29 mouse cellular contexts compared by ENCODE assay signal in genomic region chr4:72574946-72575345, GRCm38 (mm10).
"Had no signal": no experiment of that assay in that cellular context is flagged by ENCODE, and none has a peak within 500 bp of the region (broad histone marks: within the 10 kb centered on the region; RNA-seq: fewer than 3 reads in every experiment).

No protein-coding gene starts in this region.

- H3K4me2 ChIP-seq: embryonic facial prominence, embryonic 12.5 days; embryonic facial prominence, embryonic 13.5 days; embryonic facial prominence, embryonic 15.5 days; forebrain, embryonic 12.5 days; forebrain, embryonic 13.5 days; forebrain, embryonic 15.5 days had no signal

- H3K4me1 ChIP-seq: embryonic facial prominence, embryonic 10.5 days; embryonic facial prominence, embryonic 12.5 days; embryonic facial prominence, embryonic 13.5 days; forebrain, embryonic 12.5 days; forebrain, embryonic 13.5 days; forebrain, embryonic 15.5 days; heart, embryonic 10.5 days had no signal

- H3K27ac ChIP-seq: embryonic facial prominence, embryonic 10.5 days; embryonic facial prominence, embryonic 12.5 days; embryonic facial prominence, embryonic 13.5 days; embryonic facial prominence, embryonic 15.5 days; forebrain, embryonic 12.5 days; forebrain, embryonic 13.5 days; forebrain, embryonic 15.5 days; gastrocnemius, adult 2 months; heart, adult 2 months; heart, embryonic 10.5 days had no signal

- H3K9ac ChIP-seq: embryonic facial prominence, embryonic 12.5 days; embryonic facial prominence, embryonic 13.5 days; embryonic facial prominence, embryonic 15.5 days; forebrain, embryonic 12.5 days; forebrain, embryonic 13.5 days; forebrain, embryonic 15.5 days; forebrain, postnatal 0 days had no signal

- ATAC-seq: forebrain, embryonic 13.5 days; forebrain, embryonic 14.5 days; forebrain, embryonic 15.5 days; forebrain, embryonic 16.5 days; forebrain, postnatal 0 days had no signal

- H3K27me3 ChIP-seq: embryonic facial prominence, embryonic 12.5 days; embryonic facial prominence, embryonic 13.5 days; embryonic facial prominence, embryonic 15.5 days; forebrain, embryonic 12.5 days; forebrain, embryonic 13.5 days; forebrain, embryonic 15.5 days had no signal

- H3K9me3 ChIP-seq: embryonic facial prominence, embryonic 10.5 days; embryonic facial prominence, embryonic 12.5 days; embryonic facial prominence, embryonic 13.5 days; embryonic facial prominence, embryonic 15.5 days; forebrain, embryonic 12.5 days; forebrain, embryonic 13.5 days; forebrain, embryonic 15.5 days; heart, embryonic 10.5 days had no signal

- H3K36me3 ChIP-seq: embryonic facial prominence, embryonic 10.5 days; embryonic facial prominence, embryonic 12.5 days; embryonic facial prominence, embryonic 13.5 days; embryonic facial prominence, embryonic 15.5 days; forebrain, embryonic 12.5 days; forebrain, embryonic 15.5 days; heart, embryonic 10.5 days had no signal

- H3K4me3 ChIP-seq: embryonic facial prominence, embryonic 10.5 days; embryonic facial prominence, embryonic 12.5 days; embryonic facial prominence, embryonic 13.5 days; embryonic facial prominence, embryonic 15.5 days; erythroblast, embryonic 14.5 days; forebrain, embryonic 12.5 days; forebrain, embryonic 13.5 days; forebrain, embryonic 15.5 days; gastrocnemius, adult 2 months; heart, adult 2 months; heart, embryonic 10.5 days had no signal

- DNase-seq: cerebellum, adult 2 months; cerebellum, adult 8-10 months; cerebellum, adult 9-10 months; cerebellum, adult 9-11 months; cerebellum, postnatal 10 days; cerebellum, postnatal 14 days; cerebellum, postnatal 25 days; cerebellum, postnatal 36 days; embryo, embryonic 11 days; forebrain, postnatal 0 days; gastrocnemius, adult 2 months; gastrocnemius, postnatal 10 days; gastrocnemius, postnatal 14 days; gastrocnemius, postnatal 25 days; gastrocnemius, postnatal 36 days; heart, adult 11 months; heart, adult 18-20 months; heart, adult 2 months had no signal
